Mouse (Mus musculus): ENCODE results near the gene Mios. TPM values are rescaled to one million over a fixed set of nuclear protein-coding genes. Genes with fewer than 3 reads are reported as not detected.

The Mios gene
- polyA plus RNA-seq, 1 experiment from 2014 or later: 30.2 TPM

- Histone ChIP-seq H3K36me3 (peaks cover 5% of the 10 kb centered on the region; the same call in 1 of the 2 replicates), H3K4me3 (no peak overlapping the region), H3K27me3 (replicated peaks) (no peaks in the 10 kb centered on the region), H3K4me2 (replicated peaks) (peak overlapping the region; percentile 60), H3K9me3 (no peaks in the 10 kb centered on the region), H3K27ac (no peak overlapping the region), H3K4me1 (peaks cover 9% of the 10 kb centered on the region), H3K9ac (no peak overlapping the region)
- no peak for ATAC-seq (ENCODE audit: low FRiP score, low read depth)
- 91% methylated on average over 3 of the region's 3 CpGs for WGBS
Measured at GRCm38 (mm10) chr6:8210661-8211060, 1.6 kb downstream of the Mios start.

GRCm38 (mm10) chr6:8227035-8227434 is 18.0 kb downstream of the Mios start:
- Histone ChIP-seq H3K9ac (no peak overlapping the region), H3K4me2 (replicated peaks) (no peak overlapping the region), H3K27me3 (replicated peaks) (no peaks in the 10 kb centered on the region), H3K27ac (no peak overlapping the region), H3K9me3 (no peaks in the 10 kb centered on the region), H3K4me1 (no peaks in the 10 kb centered on the region), H3K36me3 (peaks cover 21% of the 10 kb centered on the region), H3K4me3 (no peak overlapping the region)
- no peak for ATAC-seq (ENCODE audit: low FRiP score, low read depth)
- WGBS: 87% methylated on average over 3 of the region's 3 CpGs

GRCm38 (mm10) chr6:8228596-8228995 is 19.6 kb downstream of the Mios start:
- ATAC-seq (ENCODE audit: low FRiP score, low read depth): no peak
- no peak overlapping the region for H3K4me3 ChIP-seq
- H3K4me2 ChIP-seq (replicated peaks): no peak overlapping the region
- H3K27ac ChIP-seq: no peak overlapping the region
- no peak overlapping the region for H3K9ac ChIP-seq
- no peaks in the 10 kb centered on the region for H3K4me1 ChIP-seq
- peaks cover 23% of the 10 kb centered on the region for H3K36me3 ChIP-seq
- 91% methylated on average over 3 of the region's 3 CpGs for WGBS
- no peaks in the 10 kb centered on the region for H3K27me3 ChIP-seq (replicated peaks)
- H3K9me3 ChIP-seq: no peaks in the 10 kb centered on the region

- ATAC-seq (ENCODE audit: low FRiP score, low read depth): no peak
- H3K9ac ChIP-seq: peak overlapping the region; percentile 78
- no peak overlapping the region for H3K27ac ChIP-seq
- H3K4me2 ChIP-seq (replicated peaks): peak overlapping the region; percentile 80
- H3K4me1 ChIP-seq: peaks cover 11% of the 10 kb centered on the region
- H3K36me3 ChIP-seq: peaks cover 3% of the 10 kb centered on the region; the same call in 1 of the 2 replicates
- peak overlapping the region; percentile 79 for H3K4me3 ChIP-seq
- 8% methylated on average over 6 of the region's 6 CpGs for WGBS
- no peaks in the 10 kb centered on the region for H3K9me3 ChIP-seq
- H3K27me3 ChIP-seq (replicated peaks): no peaks in the 10 kb centered on the region
Measured at GRCm38 (mm10) chr6:8258316-8258715, 49.3 kb downstream of the Mios start.

- peak within 1 kb of the TSS; percentile 78 for H3K9ac ChIP-seq
- H3K27me3 ChIP-seq (replicated peaks): no peaks in the 10 kb centered on the region
- H3K4me3 ChIP-seq: peak within 1 kb of the TSS; percentile 79
- ATAC-seq (ENCODE audit: low FRiP score, low read depth): peak; percentile 100
- H3K4me1 ChIP-seq: peaks cover 11% of the 10 kb centered on the region
- peak within 1 kb of the TSS; percentile 91 for H3K4me2 ChIP-seq (replicated peaks)
- 0 out of 2 replicates have a peak within 1 kb of the TSS, but pooled peaks have one; percentile 53 for H3K27ac ChIP-seq
- H3K9me3 ChIP-seq: no peaks in the 10 kb centered on the region
- H3K36me3 ChIP-seq: peaks cover under 1% of the 10 kb centered on the region; the same call in 1 of the 2 replicates
- WGBS: under 1% methylated on average over 64 of the region's 64 CpGs
Measured at GRCm38 (mm10) chr6:8259004-8259666, 50.1 kb downstream of the Mios start, which contains the start of the genes Rpa3, Umad1 and Gm45062. Gene Rpa3 (minus strand): TSS chr6:8259173. Gene Umad1 (plus strand): TSS chr6:8259288. Gene Gm45062 (plus strand): TSS chr6:8259450.

- Histone ChIP-seq H3K4me1 (peaks cover 11% of the 10 kb centered on the region), H3K4me2 (replicated peaks) (peak overlapping the region; percentile 91), H3K27ac (no peak overlapping the region), H3K27me3 (replicated peaks) (no peaks in the 10 kb centered on the region), H3K9ac (peak overlapping the region; percentile 72), H3K9me3 (no peaks in the 10 kb centered on the region), H3K4me3 (peak overlapping the region; percentile 79), H3K36me3 (no peaks in the 10 kb centered on the region)
- 0% methylated on average over 8 of the region's 8 CpGs for WGBS
- peak; percentile 71 for ATAC-seq (ENCODE audit: low FRiP score, low read depth)
Measured at GRCm38 (mm10) chr6:8259667-8260044, 50.6 kb downstream of the Mios start.

GRCm38 (mm10) chr6:8271047-8271446 is 62.0 kb downstream of the Mios start:
- Histone ChIP-seq H3K36me3 (no peaks in the 10 kb centered on the region; the same call in 1 of the 2 replicates), H3K9me3 (no peaks in the 10 kb centered on the region), H3K4me3 (no peak overlapping the region), H3K27me3 (replicated peaks) (no peaks in the 10 kb centered on the region), H3K27ac (no peak overlapping the region), H3K9ac (no peak overlapping the region), H3K4me2 (replicated peaks) (no peak overlapping the region), H3K4me1 (no peaks in the 10 kb centered on the region)
- ATAC-seq (ENCODE audit: low FRiP score, low read depth): no peak
- 88% methylated on average over 3 of the region's 3 CpGs for WGBS

GRCm38 (mm10) chr6:8274387-8275054 is 65.5 kb downstream of the Mios start:
- H3K27ac ChIP-seq: no peak overlapping the region
- WGBS: 37% methylated on average over 6 of the region's 6 CpGs
- H3K4me1 ChIP-seq: no peaks in the 10 kb centered on the region
- no peaks in the 10 kb centered on the region; the same call in 1 of the 2 replicates for H3K36me3 ChIP-seq
- H3K9ac ChIP-seq: no peak overlapping the region
- H3K4me2 ChIP-seq (replicated peaks): no peak overlapping the region
- no peaks in the 10 kb centered on the region for H3K27me3 ChIP-seq (replicated peaks)
- H3K4me3 ChIP-seq: no peak overlapping the region
- no peaks in the 10 kb centered on the region for H3K9me3 ChIP-seq
- ATAC-seq (ENCODE audit: low FRiP score, low read depth): peak; percentile 53; the same call in 1 of the 2 replicates

GRCm38 (mm10) chr6:8275098-8275497 is 66.1 kb downstream of the Mios start:
- Histone ChIP-seq H3K36me3 (no peaks in the 10 kb centered on the region; the same call in 1 of the 2 replicates), H3K9ac (no peak overlapping the region), H3K4me1 (no peaks in the 10 kb centered on the region), H3K4me2 (replicated peaks) (no peak overlapping the region), H3K9me3 (no peaks in the 10 kb centered on the region), H3K27ac (no peak overlapping the region), H3K27me3 (replicated peaks) (no peaks in the 10 kb centered on the region), H3K4me3 (no peak overlapping the region)
- WGBS: 13% methylated on average over 1 of the region's 1 CpGs
- 0 out of 2 replicates have a peak, but pooled peaks have one; percentile 53 for ATAC-seq (ENCODE audit: low FRiP score, low read depth)

- ATAC-seq (ENCODE audit: low FRiP score, low read depth): no peak
- no peaks in the 10 kb centered on the region for H3K9me3 ChIP-seq
- H3K36me3 ChIP-seq: no peaks in the 10 kb centered on the region
- no peak overlapping the region for H3K27ac ChIP-seq
- 90% methylated on average over 4 of the region's 4 CpGs for WGBS
- H3K9ac ChIP-seq: no peak overlapping the region
- H3K27me3 ChIP-seq (replicated peaks): no peaks in the 10 kb centered on the region
- H3K4me2 ChIP-seq (replicated peaks): no peak overlapping the region
- H3K4me1 ChIP-seq: no peaks in the 10 kb centered on the region
- H3K4me3 ChIP-seq: no peak overlapping the region
Measured at GRCm38 (mm10) chr6:8276431-8276830, 67.4 kb downstream of the Mios start.

- H3K36me3 ChIP-seq: no peaks in the 10 kb centered on the region
- no peak overlapping the region for H3K4me2 ChIP-seq (replicated peaks)
- WGBS: 66% methylated on average over 5 of the region's 5 CpGs
- H3K9me3 ChIP-seq: no peaks in the 10 kb centered on the region
- H3K4me1 ChIP-seq: no peaks in the 10 kb centered on the region
- H3K4me3 ChIP-seq: no peak overlapping the region
- H3K27me3 ChIP-seq (replicated peaks): no peaks in the 10 kb centered on the region
- no peak overlapping the region for H3K27ac ChIP-seq
- no peak for ATAC-seq (ENCODE audit: low FRiP score, low read depth)
- no peak overlapping the region for H3K9ac ChIP-seq
Measured at GRCm38 (mm10) chr6:8278426-8279002, 69.5 kb downstream of the Mios start.

GRCm38 (mm10) chr6:8283255-8283654 is 74.2 kb downstream of the Mios start:
- no peaks in the 10 kb centered on the region for H3K4me1 ChIP-seq

More at GRCm38 (mm10) chr6:8283255-8283654, 74.2 kb downstream of the Mios start:
- 88% methylated on average over 4 of the region's 4 CpGs for WGBS
- Histone ChIP-seq H3K36me3 (no peaks in the 10 kb centered on the region), H3K27me3 (replicated peaks) (no peaks in the 10 kb centered on the region), H3K9ac (no peak overlapping the region), H3K27ac (no peak overlapping the region), H3K9me3 (no peaks in the 10 kb centered on the region), H3K4me3 (no peak overlapping the region), H3K4me2 (replicated peaks) (no peak overlapping the region)
- no peak for ATAC-seq (ENCODE audit: low FRiP score, low read depth)
